Mouse (Mus musculus) effector memory CD4-positive, alpha-beta T cell, adult 5 months (primary cell): Measurements from ENCODE around the gene Arhgap36. TPM values are rescaled to one million over a fixed set of nuclear protein-coding genes. Genes with fewer than 3 reads are reported as not detected.

ENCODE experiments used
- polyA plus RNA-seq: library from polyadenylated mRNA; unstranded; fragments of 100-300 nt; shearing (Covaris generic); gene quantifications from one replicate; pipeline ENCODE4 v1.2.1, GENCODE M21; 2017

Arhgap36 gene
- polyA plus RNA-seq: not detected

DNA sequence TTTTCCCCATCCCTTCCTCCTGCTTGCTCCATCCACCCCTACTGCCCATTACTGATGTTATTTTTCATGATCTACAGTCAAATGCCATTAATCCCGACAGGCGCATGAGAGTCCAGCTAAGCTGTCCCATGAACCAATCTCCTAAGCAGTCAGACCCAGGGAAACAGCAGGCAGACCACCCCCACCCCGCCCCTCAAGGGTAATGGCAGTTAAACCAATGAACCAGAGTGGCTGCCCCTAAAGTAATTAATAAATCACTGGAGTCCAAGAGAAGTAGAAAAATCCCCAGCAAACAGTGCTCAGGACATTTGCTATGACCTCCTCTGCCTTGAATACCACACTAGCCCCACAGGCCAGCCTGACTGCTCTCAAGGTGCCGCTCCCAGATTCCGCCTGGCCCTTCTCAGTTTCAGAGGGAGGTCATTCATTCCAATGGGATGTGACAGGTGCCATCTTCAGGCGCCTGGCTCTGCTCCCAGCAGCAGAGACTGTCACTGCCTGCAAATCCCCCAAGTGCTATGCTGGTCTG is at the start of gene Arhgap36:
Gene Arhgap36, plus strand, starts transcription at position 504 of the 529 bp plus-strand sequence.

Other genes starting within 250 kb of the Arhgap36 start
- gene Enox2, start 175.7 kb upstream of the Arhgap36 start, polyA plus RNA-seq: 7.5 TPM
- gene Olfr1320, start 208.4 kb downstream of the Arhgap36 start, polyA plus RNA-seq: not detected